Mouse (Mus musculus): ENCODE measurements around the gene Stard9.

GRCm38 (mm10) chr2:120663491-120664154 lies 34.7 kb downstream of the Stard9 start:
- no peak for TF ChIP-seq POLR2A (IDR thresholded peaks at IDR 0.05; ENCODE audit: control insufficient read depth, extremely low read depth, insufficient read depth, low read length, poor library complexity)
- no peak for TF ChIP-seq CTCF (IDR thresholded peaks at IDR 0.05; ENCODE audit: borderline replicate concordance, control insufficient read depth, extremely low read depth, insufficient read depth, low read length, poor library complexity)

Data from thymus, adult 2 months (tissue).